ENCODE assay signal across 8 mouse cellular contexts in the genomic region with DNA sequence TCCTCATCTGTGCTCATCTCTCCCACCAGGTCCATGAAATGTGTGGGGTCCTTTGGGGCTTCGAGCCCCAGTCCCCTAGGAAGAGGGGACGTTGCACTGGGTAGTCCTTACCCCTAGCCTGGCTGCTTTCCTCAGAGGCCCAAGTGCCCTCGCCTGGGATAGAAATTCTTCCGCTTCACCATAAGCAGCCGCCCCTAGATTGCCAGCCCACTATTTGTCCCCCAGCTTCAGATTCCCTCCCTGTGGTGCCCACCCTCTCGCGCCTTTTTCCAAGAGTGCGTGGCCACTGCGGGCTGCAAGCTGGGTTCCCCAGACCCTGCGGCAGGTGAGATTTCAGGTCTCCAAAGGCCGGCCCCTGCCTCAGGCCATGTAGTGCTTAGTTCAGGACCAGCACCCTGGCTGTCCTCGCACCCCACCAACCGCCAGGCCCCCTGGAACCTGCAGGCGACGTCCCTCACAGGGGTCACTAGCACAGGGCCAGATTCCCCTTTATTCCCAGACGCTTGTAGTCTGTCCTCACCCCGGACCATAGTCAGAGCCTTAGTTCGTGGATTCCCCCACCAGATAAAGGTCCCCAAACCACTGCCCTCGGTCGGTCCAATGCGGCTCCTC. TPM values are rescaled to one million over a fixed set of nuclear protein-coding genes. Genes with fewer than 3 reads are reported as not detected.
DNase-seq lines count a peak whose midpoint lies in the region; ATAC-seq and TF ChIP-seq lines count a peak whose summit lies in the region.

No protein-coding gene starts in this region.

- peak overlapping the region; percentile 75 for H3K4me3 ChIP-seq in lung, adult 2 months (replicated peaks; ENCODE audit: extremely low read depth, low read depth, low read length)
- H3K4me3 ChIP-seq in kidney, embryonic 15.5 days (replicated peaks), result peak overlapping the region; percentile 62
- H3K4me3 ChIP-seq in myocyte, result peak overlapping the region; percentile 82

- H3ac ChIP-seq in myocyte (ENCODE audit: control insufficient read depth, insufficient read length), result peak overlapping the region; percentile 44

- H3K4me1 ChIP-seq in lung, adult 2 months (ENCODE audit: control insufficient read depth, insufficient read depth, low read length), result peaks cover 6% of the 10 kb centered on the region; the same call in 1 of the 2 replicates
- H3K4me1 ChIP-seq in kidney, embryonic 15.5 days, result peaks cover 46% of the 10 kb centered on the region

- H3K36me3 ChIP-seq in kidney, embryonic 15.5 days, result no peaks in the 10 kb centered on the region
- no peaks in the 10 kb centered on the region for H3K36me3 ChIP-seq in myocyte (ENCODE audit: control insufficient read depth, insufficient read depth)

- peak overlapping the region; percentile 85 for H3K4me2 ChIP-seq in kidney, embryonic 15.5 days
- peak overlapping the region; percentile 69 for H3K4me2 ChIP-seq in myocyte (ENCODE audit: low read depth)

- DNase-seq in lung, adult 2 months, result peak; percentile 56
- no peak for DNase-seq in lung, postnatal 10 days
- peak; percentile 55 to 58 for DNase-seq in cerebellum, postnatal 10 days
- DNase-seq in forelimb bud, embryonic 11.5 days (ENCODE audit: low read depth, low spot score), result peak; percentile 10
- DNase-seq in left cerebral cortex, postnatal 36 days (ENCODE audit: low spot score in 2 of 2), result no peak

- H3K9ac ChIP-seq in kidney, embryonic 15.5 days, result peak overlapping the region; percentile 64

- intact Hi-C loops in left cerebral cortex, postnatal 36 days (cut with DNase I), result loop anchor here (5.0 to 10.0 kb wide), 2 partner anchors 37 to 110 kb away; no protein-coding TSS in a partner anchor

- no peak overlapping the region; the same call in 1 of the 2 replicates for H3K27ac ChIP-seq in kidney, embryonic 15.5 days

- ATAC-seq in kidney, embryonic 15.5 days (replicated peaks; ENCODE audit: low FRiP score), result peak; percentile 44
- ATAC-seq in frontal cortex, adult (ENCODE audit: low TSS enrichment), result no peak

- no peaks in the 10 kb centered on the region for H3K9me3 ChIP-seq in kidney, embryonic 15.5 days (replicated peaks)

- peaks cover 47% of the 10 kb centered on the region for H3K79me2 ChIP-seq in myocyte (ENCODE audit: control insufficient read depth, insufficient read depth)

- TF ChIP-seq POLR2A in lung, adult 2 months (IDR thresholded peaks at IDR 0.05; ENCODE audit: borderline replicate concordance, extremely low read depth, low read depth, low read length), result no peak
- no peak for TF ChIP-seq POLR2A in myocyte (IDR thresholded peaks at IDR 0.05; ENCODE audit: insufficient read length, low read depth)

- no peak for TF ChIP-seq CTCF in lung, adult 2 months (IDR thresholded peaks at IDR 0.05; ENCODE audit: insufficient read depth, low read length)

- 3% methylated on average over 21 of the region's 21 CpGs for WGBS in lung, adult 2 months
- under 1% methylated on average over 21 of the region's 21 CpGs for WGBS in kidney, embryonic 15.5 days

- H3K27me3 ChIP-seq in kidney, embryonic 15.5 days, result no peaks in the 10 kb centered on the region
- no peaks in the 10 kb centered on the region for H3K27me3 ChIP-seq in myocyte (ENCODE audit: control insufficient read depth, insufficient read depth, insufficient read length)

TF ChIP-seq in myocyte, 11 proteins besides CTCF, POLR2A, EP300 and RAD21:
- no peak for TF ChIP-seq SRF (IDR thresholded peaks at IDR 0.05; ENCODE audit: control insufficient read depth, insufficient read length, low read depth)
- no peak for TF ChIP-seq REST (IDR thresholded peaks at IDR 0.05; ENCODE audit: insufficient read depth, insufficient read length)
- no peak for TF ChIP-seq USF1 (IDR thresholded peaks at IDR 0.05; ENCODE audit: low read depth)
- TF ChIP-seq TCF12 (IDR thresholded peaks at IDR 0.05; ENCODE audit: insufficient read depth, poor library complexity, severe bottlenecking), result no peak
- TF ChIP-seq MYOG (IDR thresholded peaks at IDR 0.05; ENCODE audit: control insufficient read depth in 1 of 3, insufficient read depth in 1 of 3, insufficient read length in 2 of 3, low read depth in 2 of 3), result no peak
- TF ChIP-seq MYOD1 (IDR thresholded peaks at IDR 0.05; ENCODE audit: control insufficient read depth in 1 of 3, insufficient read length in 2 of 3, low read depth in 2 of 3), result no peak
- no peak for TF ChIP-seq MAX (IDR thresholded peaks at IDR 0.05; ENCODE audit: low read depth)
- TF ChIP-seq CEBPB (IDR thresholded peaks at IDR 0.05; ENCODE audit: insufficient read depth, poor library complexity, severe bottlenecking), result no peak
- no peak for TF ChIP-seq TCF3 (IDR thresholded peaks at IDR 0.05; ENCODE audit: insufficient read length, low read depth)
- TF ChIP-seq POLR2AphosphoS2 (IDR thresholded peaks at IDR 0.05; ENCODE audit: insufficient read length, low read depth), result no peak
- no peak for TF ChIP-seq E2F4 (IDR thresholded peaks at IDR 0.05; ENCODE audit: insufficient read depth)

RNA-seq across cellular contexts. Expression of gene Gprc5b, which starts 0.7 kb away (rescaled TPM):
- polyA plus RNA-seq in lung, adult 2 months (2012; rRNA removed), result 31.3 and 46.6 TPM in 2 replicates
- 4.7 and 7.5 TPM in 2 replicates for polyA plus RNA-seq in kidney, embryonic 15.5 days (2015; fragmentation: Nextera tagmentation; extraction: Ambion mirVana)
- 27.5 TPM for polyA plus RNA-seq in myocyte (2012; fragmentation: generic; extraction: Trizol)
- total RNA-seq in left cerebral cortex, postnatal 36 days (2021), result 100 to 1,000 TPM in 1 of 2 experiments, 10 to 100 TPM in 1; 92.8 to 104 TPM

Comparison
In these comparisons a context has a peak if more than half of its experiments do, and no peak if none do; other contexts are left out.
1. DNase-seq: peak in lung, adult 2 months (single experiment), cerebellum, postnatal 10 days (2 of 2) and forelimb bud, embryonic 11.5 days (single experiment); none in lung, postnatal 10 days (single experiment) and left cerebral cortex, postnatal 36 days (0 of 2).
2. Peak in every context shown above with its lines, with median percentiles within 50 percentile points of each other: H3K4me3 ChIP-seq.